Mouse (Mus musculus): ENCODE measurements around the gene Zscan20.

DNA sequence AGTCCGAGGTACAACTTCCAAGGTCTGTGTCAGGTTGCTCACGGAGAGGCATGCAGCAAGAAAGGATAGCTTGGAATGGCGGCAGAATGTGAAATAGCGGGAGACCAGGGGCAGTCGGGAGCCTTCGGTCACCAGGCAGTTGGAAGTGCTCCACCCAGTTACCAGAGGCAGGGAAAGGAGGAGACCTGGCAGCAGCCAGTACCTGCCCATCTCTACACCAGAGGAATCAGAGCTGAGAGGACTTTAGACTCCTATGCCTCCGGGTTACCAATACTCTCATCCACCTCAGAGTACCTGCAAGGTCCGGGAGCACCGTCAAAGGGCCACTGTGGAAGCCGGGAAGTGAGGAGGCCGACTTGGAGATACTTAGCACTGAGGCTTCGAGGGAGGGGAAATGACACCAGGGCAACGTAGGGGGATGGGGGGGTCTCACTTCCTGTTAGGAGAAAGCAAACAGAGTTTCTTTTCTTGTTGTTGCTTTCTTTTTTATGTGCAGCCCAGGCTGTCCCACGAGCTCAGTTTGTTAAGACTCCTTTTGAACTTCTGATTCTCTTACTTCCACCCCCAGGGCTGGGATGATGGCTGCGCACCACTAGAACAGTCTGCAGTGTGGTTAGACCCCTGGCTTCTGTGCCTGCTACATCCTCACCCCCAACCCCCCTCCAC lies 8.5 kb upstream of the Zscan20 start, which contains the start of gene Tlr12:
- TF ChIP-seq MAX (IDR thresholded peaks at IDR 0.05; ENCODE audit: low read depth) (no peak), POLR2A (IDR thresholded peaks at IDR 0.05; ENCODE audit: insufficient read length, low read depth) (no peak), MYOG (IDR thresholded peaks at IDR 0.05; ENCODE audit: control insufficient read depth in 1 of 3, insufficient read depth in 1 of 3, insufficient read length in 2 of 3, low read depth in 2 of 3) (no peak), E2F4 (IDR thresholded peaks at IDR 0.05; ENCODE audit: insufficient read depth) (no peak), MYOD1 (IDR thresholded peaks at IDR 0.05; ENCODE audit: control insufficient read depth in 1 of 3, insufficient read length in 2 of 3, low read depth in 2 of 3) (no peak), CEBPB (IDR thresholded peaks at IDR 0.05; ENCODE audit: insufficient read depth, poor library complexity, severe bottlenecking) (no peak), USF1 (IDR thresholded peaks at IDR 0.05; ENCODE audit: low read depth) (no peak), POLR2AphosphoS2 (IDR thresholded peaks at IDR 0.05; ENCODE audit: insufficient read length, low read depth) (no peak), TCF12 (IDR thresholded peaks at IDR 0.05; ENCODE audit: insufficient read depth, poor library complexity, severe bottlenecking) (no peak)
